Mouse (Mus musculus): ENCODE data around the gene Fjx1.

Fjx1 gene

GRCm38 (mm10) chr2:102451671-102452549, at the start of gene Fjx1:
TSS of gene Fjx1 (minus strand) at chr2:102452499.
- peak; percentile 74 for DNase-seq (ENCODE audit: low spot score)

- no peak for DNase-seq (ENCODE audit: low spot score)
These were observed 47.8 kb upstream of the Fjx1 start for GRCm38 (mm10) chr2:102500001-102500689.

DNA sequence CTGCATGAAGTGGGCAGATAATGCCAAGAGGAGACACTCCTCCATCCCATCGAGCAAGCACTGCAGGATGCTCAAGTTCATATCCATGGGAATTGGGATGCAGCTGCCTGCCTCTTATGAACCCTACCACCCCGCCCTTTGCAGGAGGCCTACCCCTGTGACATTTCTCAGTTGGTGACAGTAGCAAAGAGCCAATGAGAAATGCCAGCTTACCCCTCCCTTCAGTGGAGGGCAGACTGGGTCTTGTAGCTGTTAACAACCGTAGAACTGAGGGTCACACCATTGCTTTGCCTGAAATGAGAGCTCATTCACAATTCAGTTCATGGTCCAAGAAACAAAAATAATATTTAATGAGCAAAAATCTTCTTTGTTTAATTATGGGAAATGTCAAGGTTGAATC, 28.4 kb upstream of the Fjx1 start:
- DNase-seq (ENCODE audit: low spot score) = no peak

- no peak for DNase-seq (ENCODE audit: low spot score)
These were observed 23.8 kb upstream of the Fjx1 start for GRCm38 (mm10) chr2:102476101-102476500.

DNA sequence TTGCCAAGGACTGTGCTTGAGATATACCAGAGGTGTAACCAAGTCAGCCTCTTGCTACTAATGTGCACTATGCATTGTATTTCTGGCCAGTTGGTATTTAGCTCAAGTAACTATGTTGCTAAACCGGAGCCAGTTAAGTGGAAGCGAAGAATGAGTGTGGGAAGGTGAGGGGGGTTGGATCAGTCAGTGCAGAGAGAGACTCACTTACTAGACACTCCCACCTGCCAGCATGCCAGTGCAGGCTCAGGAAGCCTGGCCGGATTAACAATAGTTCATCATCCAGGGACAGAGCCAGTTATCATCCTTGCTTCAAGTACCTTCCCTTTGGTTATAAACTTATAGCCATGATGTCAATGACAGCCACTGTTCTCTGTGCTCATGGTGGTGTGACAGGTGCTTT, 16.3 kb upstream of the Fjx1 start:
- DNase-seq (ENCODE audit: low spot score) = peak; percentile 27

DNA sequence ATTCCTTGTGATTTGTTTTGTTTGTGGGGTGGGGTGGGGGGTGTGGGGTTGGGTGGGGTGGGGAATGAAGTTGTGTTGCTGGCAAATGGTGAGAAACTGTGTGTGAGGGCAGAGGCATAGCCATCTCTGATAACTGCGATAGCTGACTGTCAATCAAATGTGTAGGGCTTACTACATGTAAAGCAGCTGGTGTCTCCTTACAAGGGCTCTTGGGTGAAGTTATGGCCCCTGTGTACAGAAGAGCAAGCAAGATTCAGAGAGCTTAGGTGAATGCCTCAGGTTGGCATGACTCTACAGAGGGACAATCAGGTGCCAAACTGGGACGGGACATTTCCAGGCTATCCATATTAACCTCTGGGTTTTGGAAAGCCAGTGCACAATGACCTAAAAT, 12.0 kb upstream of the Fjx1 start:
- no peak for DNase-seq (ENCODE audit: low spot score)

- no peak for DNase-seq (ENCODE audit: low spot score)
These were observed 11.5 kb upstream of the Fjx1 start for GRCm38 (mm10) chr2:102463587-102464341.

GRCm38 (mm10) chr2:102461491-102461890, 9.2 kb upstream of the Fjx1 start:
- no peak for DNase-seq (ENCODE audit: low spot score)

DNA sequence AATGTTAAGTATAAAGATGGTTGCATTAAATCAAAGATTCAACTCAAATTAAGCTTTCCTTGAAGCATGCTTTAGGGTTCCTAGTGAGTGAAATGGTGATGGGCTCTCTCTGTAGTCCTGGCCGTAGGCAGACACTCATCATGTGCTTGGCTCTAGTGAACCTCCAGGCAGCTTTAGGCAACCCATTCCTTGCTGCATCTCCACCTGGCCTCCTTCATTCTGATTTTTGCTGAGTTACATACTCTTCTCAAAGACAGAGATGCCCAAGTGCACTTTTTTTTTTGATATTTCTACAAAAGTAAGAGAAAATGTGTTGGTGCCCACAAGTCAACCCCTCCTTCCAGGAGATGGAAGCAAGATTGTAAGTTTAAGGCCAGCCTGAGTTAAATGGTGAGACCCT, 2.8 kb upstream of the Fjx1 start:
- no peak for DNase-seq (ENCODE audit: low spot score)

DNA sequence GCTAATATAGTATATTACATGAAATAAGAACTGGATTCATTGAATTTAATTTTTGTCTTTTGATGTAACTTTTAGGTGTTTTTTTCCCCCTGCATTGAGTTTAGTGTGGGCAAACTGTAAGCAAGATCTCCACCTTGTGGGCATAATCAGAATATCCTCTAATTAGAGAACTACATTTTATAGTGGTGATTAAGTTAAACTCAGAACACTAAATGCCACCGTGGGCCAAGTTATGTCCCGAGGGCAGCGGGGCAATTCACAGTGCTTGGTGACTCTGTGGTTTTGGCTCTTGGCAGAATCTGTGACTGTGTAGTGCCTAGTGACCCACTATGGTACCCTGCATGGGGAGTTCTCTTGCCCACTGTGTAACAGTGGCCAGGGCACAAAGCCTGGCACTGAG, 1.1 kb upstream of the Fjx1 start:
- peak; percentile 69 for DNase-seq (ENCODE audit: low spot score)

GRCm38 (mm10) chr2:102450761-102451670, 1.3 kb downstream of the Fjx1 start:
- DNase-seq (ENCODE audit: low spot score) = peak; percentile 58

GRCm38 (mm10) chr2:102450248-102450760, 2.0 kb downstream of the Fjx1 start:
- DNase-seq (ENCODE audit: low spot score) = peak; percentile 37

GRCm38 (mm10) chr2:102449630-102450247, 2.6 kb downstream of the Fjx1 start:
- DNase-seq (ENCODE audit: low spot score) = no peak

DNA sequence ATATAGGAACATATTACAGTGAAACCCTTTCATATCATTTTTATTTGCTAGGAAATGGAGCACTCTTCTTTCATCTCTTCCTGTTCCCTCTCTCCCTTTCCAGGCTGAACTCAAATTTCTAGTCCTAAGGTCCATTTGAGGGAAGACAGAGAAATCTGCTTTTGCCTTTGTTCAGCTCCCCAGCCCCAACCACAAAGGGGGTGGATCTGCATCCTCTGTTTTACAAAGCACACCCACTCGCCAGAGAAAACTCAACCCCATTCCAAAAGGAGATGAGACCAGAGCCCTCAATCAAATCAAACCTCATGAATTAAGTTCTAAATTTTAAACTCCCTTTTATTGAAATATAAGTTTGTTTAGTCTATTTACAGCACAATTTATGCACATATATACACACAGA, 3.2 kb downstream of the Fjx1 start:
- no peak for DNase-seq (ENCODE audit: low spot score)

- DNase-seq (ENCODE audit: low spot score) = no peak
These were observed 4.5 kb downstream of the Fjx1 start for GRCm38 (mm10) chr2:102447831-102448230.

DNA sequence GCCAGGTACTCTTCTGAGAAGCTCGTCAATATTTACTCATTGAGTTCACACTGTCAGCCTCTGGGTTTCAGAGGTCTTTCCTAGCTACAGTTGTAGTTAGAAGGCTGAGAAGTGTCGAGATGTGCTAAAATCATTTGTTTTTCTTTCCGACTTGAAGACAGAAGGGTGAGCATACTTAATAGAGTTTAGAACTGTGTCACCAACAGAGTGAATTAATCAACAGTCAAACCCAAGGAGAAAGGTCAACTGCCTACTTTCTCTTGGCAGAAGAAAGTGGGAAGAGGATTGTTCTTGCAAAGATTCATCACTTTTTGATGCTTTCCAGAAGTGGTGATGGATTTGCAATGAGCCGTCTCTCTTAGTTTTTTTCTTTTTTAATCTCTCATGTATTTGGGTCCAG, 5.4 kb downstream of the Fjx1 start:
- no peak for DNase-seq (ENCODE audit: low spot score)

DNA sequence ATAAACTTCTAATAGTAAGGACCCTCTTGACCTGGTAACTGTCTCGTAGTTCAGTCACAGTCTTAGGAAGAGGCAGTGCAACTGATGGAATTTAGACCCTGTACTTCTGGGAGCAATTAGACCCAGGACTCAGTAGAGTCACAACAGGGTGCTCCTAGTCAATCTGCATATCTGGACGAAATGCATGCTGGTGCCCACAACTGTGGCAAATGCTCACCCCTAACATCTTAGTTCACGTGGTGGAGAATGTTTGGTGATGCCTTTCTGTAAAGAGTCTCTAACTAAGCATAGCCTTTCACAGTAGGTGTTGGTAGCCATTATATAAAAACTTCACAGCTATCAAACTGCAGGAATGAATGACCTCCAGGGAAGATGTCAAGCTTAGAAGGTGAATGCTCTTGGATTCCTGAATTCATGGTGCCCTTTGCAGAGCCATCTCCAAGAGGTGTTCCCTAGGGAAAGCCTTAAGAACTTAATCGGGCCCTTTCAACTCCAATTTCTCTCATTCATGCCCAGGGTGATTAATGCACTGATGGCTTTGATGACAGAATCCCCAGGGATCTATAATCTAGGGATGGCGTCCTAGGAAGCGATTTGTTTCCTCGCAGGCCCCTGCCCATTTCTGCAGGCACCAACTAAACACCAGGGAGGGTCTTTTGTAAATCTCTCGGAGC, 14.8 kb downstream of the Fjx1 start:
- no peak for DNase-seq (ENCODE audit: low spot score)

DNA sequence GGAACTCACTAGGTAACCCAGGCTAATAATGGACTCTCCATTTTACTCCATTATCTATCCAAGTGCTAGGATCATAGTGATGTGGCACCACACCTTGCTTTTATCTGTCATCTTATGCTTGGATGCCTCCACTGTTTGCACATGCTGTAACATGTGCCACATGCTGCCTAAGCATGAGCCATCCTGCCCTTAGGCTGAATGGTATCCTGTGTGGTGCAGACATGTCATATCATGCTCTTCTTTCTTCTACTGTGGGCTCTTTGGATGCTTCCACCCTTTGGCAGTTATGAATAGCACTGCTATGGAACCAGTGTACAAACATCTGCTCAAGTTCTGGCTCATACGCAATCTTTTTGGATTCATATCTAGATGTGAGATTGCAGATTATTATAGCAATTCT, 18.4 kb downstream of the Fjx1 start:
- no peak for DNase-seq (ENCODE audit: low spot score)

GRCm38 (mm10) chr2:102431084-102431483, 21.2 kb downstream of the Fjx1 start:
- DNase-seq (ENCODE audit: low spot score) = no peak

DNA sequence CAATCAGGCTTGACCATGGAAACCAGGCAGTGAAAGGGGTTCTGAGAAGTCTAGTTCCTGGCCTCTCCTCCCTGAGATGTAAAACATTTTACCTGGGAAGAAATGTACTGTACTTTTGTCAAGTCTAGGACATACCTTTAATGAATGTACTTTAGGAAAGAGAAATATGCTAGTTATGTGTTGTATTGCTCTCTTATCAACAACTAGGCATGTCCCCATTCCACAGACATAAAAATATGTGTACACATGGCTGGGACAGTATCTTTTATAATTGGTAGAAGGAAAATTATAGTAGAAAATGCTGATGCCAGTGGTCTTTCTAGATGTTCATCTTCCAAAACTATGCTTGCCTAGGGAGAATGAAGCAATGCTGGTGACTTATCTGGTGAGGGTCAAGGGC, 24.3 kb downstream of the Fjx1 start:
- DNase-seq (ENCODE audit: low spot score) = no peak
